Mouse (Mus musculus): ENCODE results near the gene Trio.

The Trio gene

GRCm38 (mm10) chr15:27926450-27926849 is 99.2 kb downstream of the Trio start:
- no peak for DNase-seq (ENCODE audit: extremely low read depth, low read depth, low spot score)

GRCm38 (mm10) chr15:27925865-27926264 is 99.8 kb downstream of the Trio start:
- no peak for DNase-seq (ENCODE audit: extremely low read depth, low read depth, low spot score)

GRCm38 (mm10) chr15:27925004-27925635 is 100.5 kb downstream of the Trio start:
- no peak for DNase-seq (ENCODE audit: extremely low read depth, low read depth, low spot score)

- no peak for DNase-seq (ENCODE audit: extremely low read depth, low read depth, low spot score)
These were observed 101.7 kb downstream of the Trio start for GRCm38 (mm10) chr15:27923987-27924341.

GRCm38 (mm10) chr15:27923280-27923986 is 102.2 kb downstream of the Trio start:
- no peak for DNase-seq (ENCODE audit: extremely low read depth, low read depth, low spot score)

GRCm38 (mm10) chr15:27920751-27921150 is 104.9 kb downstream of the Trio start:
- DNase-seq (ENCODE audit: extremely low read depth, low read depth, low spot score), result no peak

- DNase-seq (ENCODE audit: extremely low read depth, low read depth, low spot score), result no peak
These were observed 106.1 kb downstream of the Trio start for GRCm38 (mm10) chr15:27919540-27919939.

GRCm38 (mm10) chr15:27918798-27919197 is 106.8 kb downstream of the Trio start:
- no peak for DNase-seq (ENCODE audit: extremely low read depth, low read depth, low spot score)

GRCm38 (mm10) chr15:27916204-27916603 is 109.4 kb downstream of the Trio start:
- DNase-seq (ENCODE audit: extremely low read depth, low read depth, low spot score), result no peak

GRCm38 (mm10) chr15:27913013-27913412 is 112.6 kb downstream of the Trio start:
- DNase-seq (ENCODE audit: extremely low read depth, low read depth, low spot score), result no peak

- no peak for DNase-seq (ENCODE audit: extremely low read depth, low read depth, low spot score)
These were observed 114.5 kb downstream of the Trio start for GRCm38 (mm10) chr15:27911196-27911595.

GRCm38 (mm10) chr15:27910179-27910578 is 115.5 kb downstream of the Trio start:
- DNase-seq (ENCODE audit: extremely low read depth, low read depth, low spot score), result no peak

GRCm38 (mm10) chr15:27907649-27908048 is 118.0 kb downstream of the Trio start:
- DNase-seq (ENCODE audit: extremely low read depth, low read depth, low spot score), result no peak

- DNase-seq (ENCODE audit: extremely low read depth, low read depth, low spot score), result no peak
These were observed 119.2 kb downstream of the Trio start for GRCm38 (mm10) chr15:27906409-27906808.

- no peak for DNase-seq (ENCODE audit: extremely low read depth, low read depth, low spot score)
These were observed 120.3 kb downstream of the Trio start for GRCm38 (mm10) chr15:27905341-27905740.

GRCm38 (mm10) chr15:27904346-27905005 is 121.2 kb downstream of the Trio start:
- DNase-seq (ENCODE audit: extremely low read depth, low read depth, low spot score), result no peak

GRCm38 (mm10) chr15:27901200-27901599 is 124.4 kb downstream of the Trio start:
- no peak for DNase-seq (ENCODE audit: extremely low read depth, low read depth, low spot score)

- no peak for DNase-seq (ENCODE audit: extremely low read depth, low read depth, low spot score)
These were observed 126.7 kb downstream of the Trio start for GRCm38 (mm10) chr15:27898795-27899406.

- no peak for DNase-seq (ENCODE audit: extremely low read depth, low read depth, low spot score)
These were observed 131.5 kb downstream of the Trio start for GRCm38 (mm10) chr15:27894112-27894511.

- no peak for DNase-seq (ENCODE audit: extremely low read depth, low read depth, low spot score)
These were observed 133.6 kb downstream of the Trio start for GRCm38 (mm10) chr15:27892029-27892428.

- no peak for DNase-seq (ENCODE audit: extremely low read depth, low read depth, low spot score)
These were observed 135.0 kb downstream of the Trio start for GRCm38 (mm10) chr15:27890666-27891065.

GRCm38 (mm10) chr15:27888153-27888552 is 137.5 kb downstream of the Trio start:
- DNase-seq (ENCODE audit: extremely low read depth, low read depth, low spot score), result no peak
